Mouse (Mus musculus) G1E-ER4 (cell line): ENCODE measurements around the gene Tex35. TPM values are rescaled to one million over a fixed set of nuclear protein-coding genes. Genes with fewer than 3 reads are reported as not detected.

Experiments used
- GATA1 ChIP-seq: IDR thresholded peaks from one replicate; pipeline ENCODE4 v1.8.0; 2012; ENCODE audit warnings: low read length, inconsistent platforms
- polyA plus RNA-seq: library from polyadenylated mRNA; stranded (reverse); fragments of >175 nt; gene quantifications from 2 replicates; pipeline ENCODE4 v1.2.3, GENCODE M21; 2012

Tex35 gene
- polyA plus RNA-seq, 1 experiment = not detected

- TF ChIP-seq GATA1 = no peak
Observed at GRCm38 (mm10) chr1:157092622-157093021, 15.9 kb downstream of the Tex35 start.

- TF ChIP-seq GATA1 = no peak
Observed at GRCm38 (mm10) chr1:157092140-157092539, 16.3 kb downstream of the Tex35 start.

- no peak for TF ChIP-seq GATA1
Observed at GRCm38 (mm10) chr1:157090835-157091234, 17.6 kb downstream of the Tex35 start.

GRCm38 (mm10) chr1:157086097-157086994, 22.1 kb downstream of the Tex35 start:
- TF ChIP-seq GATA1 = no peak

GRCm38 (mm10) chr1:157082931-157083330, 25.5 kb downstream of the Tex35 start:
- TF ChIP-seq GATA1 = no peak

- TF ChIP-seq GATA1 = no peak
Observed at GRCm38 (mm10) chr1:157081999-157082398, 26.5 kb downstream of the Tex35 start.

- TF ChIP-seq GATA1 = no peak
Observed at GRCm38 (mm10) chr1:157081076-157081804, 27.2 kb downstream of the Tex35 start.

GRCm38 (mm10) chr1:157080071-157080470, 28.4 kb downstream of the Tex35 start:
- no peak for TF ChIP-seq GATA1

- no peak for TF ChIP-seq GATA1
Observed at GRCm38 (mm10) chr1:157079384-157080025, 29.0 kb downstream of the Tex35 start.

GRCm38 (mm10) chr1:157076781-157077705, 31.4 kb downstream of the Tex35 start:
- no peak for TF ChIP-seq GATA1

- no peak for TF ChIP-seq GATA1
Observed at GRCm38 (mm10) chr1:157076257-157076656, 32.2 kb downstream of the Tex35 start.

GRCm38 (mm10) chr1:157074937-157075336, 33.5 kb downstream of the Tex35 start:
- TF ChIP-seq GATA1 = no peak

- TF ChIP-seq GATA1 = no peak
Observed at GRCm38 (mm10) chr1:157074371-157074770, 34.1 kb downstream of the Tex35 start.

- TF ChIP-seq GATA1 = no peak
Observed at GRCm38 (mm10) chr1:157073592-157073991, 34.9 kb downstream of the Tex35 start.
